Mouse (Mus musculus): ENCODE measurements around the gene Pithd1. TPM values are rescaled to one million over a fixed set of nuclear protein-coding genes. Genes with fewer than 3 reads are reported as not detected.

Gene Pithd1
- polyA plus RNA-seq, 1 experiment from 2014 or later: 67.1 TPM

DNA sequence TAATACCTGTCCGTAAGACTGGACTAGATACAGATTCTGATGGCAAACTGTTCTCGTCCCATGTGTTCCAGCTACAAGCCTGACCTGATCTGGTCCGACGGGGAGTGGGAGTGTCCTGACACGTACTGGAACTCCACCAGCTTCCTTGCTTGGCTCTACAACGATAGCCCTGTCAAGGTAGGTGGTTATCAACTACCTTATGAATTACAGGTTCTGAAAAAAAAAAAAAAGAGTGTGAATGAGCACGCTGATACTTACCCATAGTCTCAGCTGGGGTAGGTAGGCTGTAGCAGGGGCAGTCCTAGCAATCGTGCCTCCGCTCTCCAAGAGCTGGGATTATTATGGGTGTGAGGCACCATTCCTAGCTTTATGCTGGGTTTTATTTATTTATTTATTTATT is 57.2 kb downstream of the Pithd1 start:
- H3K4me1 ChIP-seq (ENCODE audit: control insufficient read depth, insufficient read depth, low read depth, low read length): no peaks in the 10 kb centered on the region
- 93% methylated on average over 9 of the region's 9 CpGs for WGBS
- H3K9me3 ChIP-seq (ENCODE audit: control insufficient read depth, low read length): no peaks in the 10 kb centered on the region
- H3K27me3 ChIP-seq (replicated peaks; ENCODE audit: control insufficient read depth, insufficient read depth, low read length): no peaks in the 10 kb centered on the region
- no peak overlapping the region for H3K9ac ChIP-seq (ENCODE audit: low read depth, low read length)
- peaks cover 22% of the 10 kb centered on the region for H3K36me3 ChIP-seq (ENCODE audit: control insufficient read depth, insufficient read depth, low read length)
- ATAC-seq: no peak
- H3K4me2 ChIP-seq (ENCODE audit: low read length): no peak overlapping the region
- no peak overlapping the region for H3K27ac ChIP-seq (ENCODE audit: low read depth, low read length)
- H3K4me3 ChIP-seq (ENCODE audit: low read length): no peak overlapping the region

DNA sequence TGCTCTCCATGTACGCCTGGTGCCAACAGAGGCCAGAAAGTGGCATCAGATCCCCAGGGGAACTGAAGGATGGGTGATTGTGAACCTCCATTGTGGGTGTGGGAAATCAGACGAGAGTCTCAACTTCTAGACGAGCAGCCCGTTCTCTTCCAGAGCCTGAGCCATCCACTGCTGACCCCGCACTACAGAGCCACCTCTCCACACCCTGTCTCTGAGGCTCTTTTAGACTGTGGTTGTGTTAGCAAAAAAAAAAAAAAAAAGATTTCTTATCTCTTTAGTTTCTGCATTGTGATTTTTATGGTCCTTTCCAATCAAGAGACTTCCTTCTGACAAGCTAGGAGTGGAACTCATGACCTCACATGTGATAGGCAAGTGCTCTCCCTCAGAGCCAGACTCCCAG is 57.7 kb downstream of the Pithd1 start:
- Histone ChIP-seq H3K27me3 (replicated peaks; ENCODE audit: control insufficient read depth, insufficient read depth, low read length) (no peaks in the 10 kb centered on the region), H3K4me1 (ENCODE audit: control insufficient read depth, insufficient read depth, low read depth, low read length) (no peaks in the 10 kb centered on the region), H3K36me3 (ENCODE audit: control insufficient read depth, insufficient read depth, low read length) (peaks cover 20% of the 10 kb centered on the region), H3K9ac (ENCODE audit: low read depth, low read length) (no peak overlapping the region), H3K27ac (ENCODE audit: low read depth, low read length) (no peak overlapping the region), H3K9me3 (ENCODE audit: control insufficient read depth, low read length) (no peaks in the 10 kb centered on the region), H3K4me2 (ENCODE audit: low read length) (no peak overlapping the region), H3K4me3 (ENCODE audit: low read length) (no peak overlapping the region)
- ATAC-seq: no peak
- 93% methylated on average over 5 of the region's 5 CpGs for WGBS

DNA sequence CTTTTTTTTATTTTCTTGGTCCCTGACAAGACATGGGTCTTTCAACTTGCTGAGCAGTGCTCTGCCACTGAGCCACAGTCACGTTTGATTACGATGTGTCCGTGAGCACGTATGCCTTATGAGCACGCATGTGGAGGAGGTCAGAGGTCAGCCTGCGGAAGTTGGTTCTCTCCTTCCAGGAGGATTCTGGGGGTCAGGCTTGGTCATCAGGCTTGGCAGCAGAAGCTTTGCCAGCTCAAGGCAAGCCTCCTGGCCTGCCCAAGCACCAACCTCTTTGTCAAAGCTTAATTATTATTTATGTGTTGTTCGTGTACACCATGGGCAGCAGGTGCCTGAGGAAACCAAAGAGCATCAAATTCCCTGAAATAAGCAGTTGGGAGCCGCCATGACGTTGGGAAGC is 58.7 kb downstream of the Pithd1 start:
- Histone ChIP-seq H3K4me3 (ENCODE audit: low read length) (no peak overlapping the region), H3K27ac (ENCODE audit: low read depth, low read length) (no peak overlapping the region), H3K4me2 (ENCODE audit: low read length) (no peak overlapping the region), H3K4me1 (ENCODE audit: control insufficient read depth, insufficient read depth, low read depth, low read length) (no peaks in the 10 kb centered on the region), H3K9ac (ENCODE audit: low read depth, low read length) (no peak overlapping the region), H3K36me3 (ENCODE audit: control insufficient read depth, insufficient read depth, low read length) (peaks cover 16% of the 10 kb centered on the region), H3K9me3 (ENCODE audit: control insufficient read depth, low read length) (no peaks in the 10 kb centered on the region), H3K27me3 (replicated peaks; ENCODE audit: control insufficient read depth, insufficient read depth, low read length) (no peaks in the 10 kb centered on the region)
- WGBS: 81% methylated on average over 9 of the region's 9 CpGs
- ATAC-seq: no peak

DNA sequence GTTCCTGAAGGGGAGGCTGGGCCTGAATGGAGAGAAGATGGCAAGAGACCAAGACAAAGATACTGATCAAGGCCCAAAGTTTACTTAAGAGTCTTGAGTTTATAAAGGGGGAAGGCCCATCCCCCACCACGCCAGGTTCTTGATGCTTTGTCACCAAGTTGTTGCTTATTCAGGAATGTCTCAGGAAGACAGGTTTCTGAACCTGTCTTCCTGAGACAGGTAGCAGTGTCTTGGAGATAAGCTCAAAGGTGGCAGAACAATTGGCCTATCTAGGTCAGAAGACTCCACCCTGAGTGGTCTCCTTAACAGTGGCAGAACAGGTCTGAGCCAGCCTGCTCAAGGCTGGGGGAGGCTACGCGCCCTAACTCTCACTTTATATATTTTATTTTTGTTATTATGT is 60.2 kb downstream of the Pithd1 start:
- ATAC-seq: no peak

DNA sequence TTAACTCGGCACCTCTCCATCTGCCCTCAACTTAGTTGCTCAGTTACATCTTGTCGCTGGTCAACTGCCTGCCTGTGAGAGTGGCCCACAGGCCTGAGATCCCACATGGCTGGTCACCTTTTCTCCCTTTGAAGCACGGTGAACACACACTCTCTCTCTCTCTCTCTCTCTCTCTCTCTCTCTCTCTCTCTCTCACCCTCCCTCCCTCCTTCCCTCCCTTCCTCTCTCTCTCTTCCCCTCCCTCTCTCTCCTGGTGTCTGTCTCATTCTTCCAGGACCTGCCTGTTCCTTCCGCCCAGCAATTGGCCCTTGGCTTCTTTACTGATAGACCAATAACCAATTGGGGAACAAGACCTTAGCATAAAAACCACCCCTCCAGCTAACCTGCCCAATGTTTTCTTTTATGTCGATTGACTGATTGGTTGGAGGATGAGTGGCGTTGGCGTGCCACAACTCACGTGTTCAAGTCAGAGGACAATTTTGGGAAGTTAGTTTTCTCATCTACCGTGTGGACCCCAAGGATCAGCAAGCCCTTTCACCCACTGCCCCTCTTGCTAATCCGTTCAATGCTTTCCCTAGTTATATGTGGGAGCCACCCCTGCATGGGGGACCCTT is 60.8 kb downstream of the Pithd1 start:
- no peak for ATAC-seq
- Histone ChIP-seq H3K27me3 (replicated peaks; ENCODE audit: control insufficient read depth, insufficient read depth, low read length) (no peaks in the 10 kb centered on the region), H3K9ac (ENCODE audit: low read depth, low read length) (no peak overlapping the region), H3K4me1 (ENCODE audit: control insufficient read depth, insufficient read depth, low read depth, low read length) (peaks cover 7% of the 10 kb centered on the region), H3K27ac (ENCODE audit: low read depth, low read length) (no peak overlapping the region), H3K4me2 (ENCODE audit: low read length) (no peak overlapping the region), H3K36me3 (ENCODE audit: control insufficient read depth, insufficient read depth, low read length) (peaks cover 8% of the 10 kb centered on the region; the same call in 1 of the 2 replicates), H3K9me3 (ENCODE audit: control insufficient read depth, low read length) (no peaks in the 10 kb centered on the region), H3K4me3 (ENCODE audit: low read length) (no peak overlapping the region)
- 90% methylated on average over 10 of the region's 10 CpGs for WGBS

More for the DNA sequence above, 60.2 kb downstream of the Pithd1 start:
- Histone ChIP-seq H3K27me3 (replicated peaks; ENCODE audit: control insufficient read depth, insufficient read depth, low read length) (no peaks in the 10 kb centered on the region), H3K4me1 (ENCODE audit: control insufficient read depth, insufficient read depth, low read depth, low read length) (peaks cover 2% of the 10 kb centered on the region), H3K4me3 (ENCODE audit: low read length) (no peak overlapping the region), H3K9ac (ENCODE audit: low read depth, low read length) (no peak overlapping the region), H3K4me2 (ENCODE audit: low read length) (no peak overlapping the region), H3K9me3 (ENCODE audit: control insufficient read depth, low read length) (no peaks in the 10 kb centered on the region), H3K36me3 (ENCODE audit: control insufficient read depth, insufficient read depth, low read length) (peaks cover 8% of the 10 kb centered on the region; the same call in 1 of the 2 replicates), H3K27ac (ENCODE audit: low read depth, low read length) (no peak overlapping the region)
- 99% methylated on average over 3 of the region's 3 CpGs for WGBS

Other genes with a start within 250 kb of the Pithd1 start
- 0.90 and 0.99 TPM in 2 replicates for gene Myom3, start 227.5 kb downstream of the Pithd1 start, polyA plus RNA-seq (2015; fragmentation: Nextera tagmentation; extraction: Ambion mirVana)
- 144 and 166 TPM in 2 replicates for gene Srsf10, start 131.5 kb downstream of the Pithd1 start, polyA plus RNA-seq (2015; fragmentation: Nextera tagmentation; extraction: Ambion mirVana)
- gene Pnrc2, start 113.4 kb downstream of the Pithd1 start, polyA plus RNA-seq (2015; fragmentation: Nextera tagmentation; extraction: Ambion mirVana): 98.2 and 103 TPM in 2 replicates
- gene Cnr2, start 91.9 kb downstream of the Pithd1 start, polyA plus RNA-seq (2015; fragmentation: Nextera tagmentation; extraction: Ambion mirVana): 0.09 and 0.10 TPM in 2 replicates
- gene Fuca1, start 66.5 kb downstream of the Pithd1 start, polyA plus RNA-seq (2015; fragmentation: Nextera tagmentation; extraction: Ambion mirVana): 74.1 and 78.4 TPM in 2 replicates
- gene Hmgcl, start 40.8 kb downstream of the Pithd1 start, polyA plus RNA-seq (2015; fragmentation: Nextera tagmentation; extraction: Ambion mirVana): 64.7 and 66.8 TPM in 2 replicates
- 49.4 and 50.1 TPM in 2 replicates for gene Gale, start 23.5 kb downstream of the Pithd1 start, polyA plus RNA-seq (2015; fragmentation: Nextera tagmentation; extraction: Ambion mirVana)
- 225 and 229 TPM in 2 replicates for gene Lypla2, start 14.6 kb downstream of the Pithd1 start, polyA plus RNA-seq (2015; fragmentation: Nextera tagmentation; extraction: Ambion mirVana)
- gene Eloa, start 34.5 kb upstream of the Pithd1 start, polyA plus RNA-seq (2015; fragmentation: Nextera tagmentation; extraction: Ambion mirVana): 25.0 and 27.1 TPM in 2 replicates
- 233 and 244 TPM in 2 replicates for gene Rpl11, start 66.2 kb upstream of the Pithd1 start, polyA plus RNA-seq (2015; fragmentation: Nextera tagmentation; extraction: Ambion mirVana)
- 214 and 226 TPM in 2 replicates for gene Id3, start 156.2 kb upstream of the Pithd1 start, polyA plus RNA-seq (2015; fragmentation: Nextera tagmentation; extraction: Ambion mirVana)
- 3.4 TPM in 2 replicates for gene E2f2, start 185.1 kb upstream of the Pithd1 start, polyA plus RNA-seq (2015; fragmentation: Nextera tagmentation; extraction: Ambion mirVana)
- 6.2 and 7.9 TPM in 2 replicates for gene Asap3, start 219.1 kb upstream of the Pithd1 start, polyA plus RNA-seq (2015; fragmentation: Nextera tagmentation; extraction: Ambion mirVana)